Mouse (Mus musculus) limb, embryonic 15.5 days (tissue): ENCODE data around the gene Itgae. TPM values are rescaled to one million over a fixed set of nuclear protein-coding genes. Genes with fewer than 3 reads are reported as not detected.
"Not testable (repeated sequence)": the region's sequence is repeated elsewhere in the genome, so short reads cannot be mapped to it uniquely, and the experiment has no call there.

Experiments
- ATAC-seq: fragments of 200-750 bp; cut with Nextera tagmentation; 2 replicates; pipeline ENCODE4 v1.8.0; 2017; ENCODE audit warnings: low read depth, moderate TSS enrichment; ENCODE audit not compliant: insufficient number of reproducible peaks, low FRiP score, low TSS enrichment
- H3K27ac ChIP-seq: fragments of 300-500 bp; sonication (generic); 2 replicates; pipeline ENCODE4 v1.5.1; 2015; ENCODE audit warnings: moderate library complexity, mild to moderate bottlenecking, inconsistent platforms
- H3K27me3 ChIP-seq: fragments of 300-500 bp; sonication (generic); 2 replicates; pipeline ENCODE4 v1.6.1; 2015; ENCODE audit warnings: inconsistent platforms
- H3K36me3 ChIP-seq: fragments of 300-500 bp; sonication (generic); 2 replicates; pipeline ENCODE4 v1.6.1; 2015; ENCODE audit warnings: inconsistent platforms
- H3K4me1 ChIP-seq: fragments of 300-500 bp; sonication (generic); 2 replicates; pipeline ENCODE4 v1.6.1; 2015; ENCODE audit warnings: inconsistent platforms
- H3K4me2 ChIP-seq: fragments of 300-500 bp; sonication (generic); 2 replicates; pipeline ENCODE4 v1.6.1; 2015; ENCODE audit warnings: mild to moderate bottlenecking, inconsistent platforms
- H3K4me3 ChIP-seq: fragments of 300-500 bp; sonication (generic); 2 replicates; pipeline ENCODE4 v1.5.1; 2015; ENCODE audit warnings: mild to moderate bottlenecking, inconsistent platforms
- H3K9ac ChIP-seq: fragments of 300-500 bp; sonication (generic); 2 replicates; pipeline ENCODE4 v1.6.1; 2015; ENCODE audit warnings: inconsistent platforms
- H3K9me3 ChIP-seq: fragments of 300-500 bp; sonication (generic); 2 replicates; pipeline ENCODE4 v1.6.1; 2016; ENCODE audit warnings: inconsistent platforms
- WGBS: fragments of 180-500 bp; shearing (Covaris S2); methylation state at CpG from one replicate; pipeline ENCODE4 v1.1.7; 2015; 5-methylcytosine and 5-hydroxymethylcytosine counted together
- polyA plus RNA-seq: library from polyadenylated mRNA; unstranded; fragments of >200 nt; fragmentation: Nextera tagmentation; extraction: Ambion mirVana; gene quantifications from 2 replicates; pipeline ENCODE4 v1.2.1, GENCODE M21; 2015

The Itgae gene
- polyA plus RNA-seq, 1 experiment from 2014 or later: 0.20 TPM

GRCm38 (mm10) chr11:73098860-73099259 lies 8.5 kb downstream of the Itgae start:
- Histone ChIP-seq H3K27me3 (no peaks in the 10 kb centered on the region), H3K9me3 (no peaks in the 10 kb centered on the region), H3K36me3 (no peaks in the 10 kb centered on the region), H3K27ac (no peak overlapping the region), H3K9ac (no peak overlapping the region), H3K4me3 (no peak overlapping the region), H3K4me1 (0 out of 2 replicates have a peak, but pooled peaks cover 2% of the 10 kb centered on the region), H3K4me2 (no peak overlapping the region)
- 35% methylated on average over 5 of the region's 5 CpGs for WGBS
- no peak for ATAC-seq

- Histone ChIP-seq H3K9me3 (no peaks in the 10 kb centered on the region), H3K9ac (no peak overlapping the region), H3K27ac (no peak overlapping the region), H3K4me1 (0 out of 2 replicates have a peak, but pooled peaks cover 2% of the 10 kb centered on the region), H3K36me3 (no peaks in the 10 kb centered on the region), H3K4me2 (no peak overlapping the region), H3K4me3 (no peak overlapping the region), H3K27me3 (no peaks in the 10 kb centered on the region)
- no peak for ATAC-seq
- 49% methylated on average over 14 of the region's 14 CpGs for WGBS
Observed at GRCm38 (mm10) chr11:73099976-73100750, 9.8 kb downstream of the Itgae start.

GRCm38 (mm10) chr11:73101308-73101707 lies 10.9 kb downstream of the Itgae start:
- Histone ChIP-seq H3K4me3 (no peak overlapping the region), H3K4me2 (no peak overlapping the region), H3K9ac (no peak overlapping the region), H3K9me3 (no peaks in the 10 kb centered on the region), H3K27ac (no peak overlapping the region), H3K27me3 (no peaks in the 10 kb centered on the region), H3K4me1 (0 out of 2 replicates have a peak, but pooled peaks cover 2% of the 10 kb centered on the region), H3K36me3 (no peaks in the 10 kb centered on the region)
- WGBS: 83% methylated on average over 4 of the region's 4 CpGs
- ATAC-seq: no peak

- Histone ChIP-seq H3K9me3 (no peaks in the 10 kb centered on the region), H3K4me2 (no peak overlapping the region), H3K36me3 (no peaks in the 10 kb centered on the region), H3K9ac (no peak overlapping the region), H3K4me3 (no peak overlapping the region), H3K27me3 (no peaks in the 10 kb centered on the region), H3K27ac (no peak overlapping the region), H3K4me1 (no peaks in the 10 kb centered on the region)
- no peak for ATAC-seq
- WGBS: 53% methylated on average over 3 of the region's 3 CpGs
Observed at GRCm38 (mm10) chr11:73105246-73105645, 14.9 kb downstream of the Itgae start.

GRCm38 (mm10) chr11:73107358-73107757 lies 17.0 kb downstream of the Itgae start:
- H3K9ac ChIP-seq, H3K4me2 ChIP-seq, H3K4me1 ChIP-seq, H3K27me3 ChIP-seq, H3K9me3 ChIP-seq, H3K27ac ChIP-seq, H3K36me3 ChIP-seq, ATAC-seq, H3K4me3 ChIP-seq: not testable (repeated sequence)
- WGBS: 51% methylated on average over 3 of the region's 3 CpGs

GRCm38 (mm10) chr11:73108195-73108897 lies 18.0 kb downstream of the Itgae start:
- no peaks in the 10 kb centered on the region for H3K9me3 ChIP-seq
- no peak overlapping the region for H3K27ac ChIP-seq
- no peak overlapping the region for H3K9ac ChIP-seq
- 58% methylated on average over 5 of the region's 5 CpGs for WGBS
- ATAC-seq: no peak
- no peaks in the 10 kb centered on the region for H3K27me3 ChIP-seq
- no peak overlapping the region for H3K4me2 ChIP-seq
- no peaks in the 10 kb centered on the region for H3K4me1 ChIP-seq
- H3K4me3 ChIP-seq: no peak overlapping the region
- H3K36me3 ChIP-seq: no peaks in the 10 kb centered on the region

GRCm38 (mm10) chr11:73108898-73109625 lies 18.7 kb downstream of the Itgae start:
- no peak overlapping the region for H3K9ac ChIP-seq
- H3K4me2 ChIP-seq: no peak overlapping the region
- H3K36me3 ChIP-seq: no peaks in the 10 kb centered on the region
- WGBS: 70% methylated on average over 14 of the region's 14 CpGs
- H3K27me3 ChIP-seq: no peaks in the 10 kb centered on the region
- no peak overlapping the region for H3K27ac ChIP-seq
- H3K4me3 ChIP-seq: no peak overlapping the region
- no peaks in the 10 kb centered on the region for H3K9me3 ChIP-seq
- no peaks in the 10 kb centered on the region for H3K4me1 ChIP-seq
- no peak for ATAC-seq

GRCm38 (mm10) chr11:73109941-73110340 lies 19.6 kb downstream of the Itgae start:
- no peaks in the 10 kb centered on the region for H3K27me3 ChIP-seq
- H3K4me2 ChIP-seq: no peak overlapping the region
- no peaks in the 10 kb centered on the region for H3K4me1 ChIP-seq
- H3K27ac ChIP-seq: no peak overlapping the region
- no peaks in the 10 kb centered on the region for H3K36me3 ChIP-seq
- no peaks in the 10 kb centered on the region for H3K9me3 ChIP-seq
- H3K4me3 ChIP-seq: no peak overlapping the region
- H3K9ac ChIP-seq: no peak overlapping the region
- no peak for ATAC-seq
- WGBS: 94% methylated on average over 3 of the region's 3 CpGs

- no peak for ATAC-seq
- Histone ChIP-seq H3K36me3 (no peaks in the 10 kb centered on the region), H3K27me3 (no peaks in the 10 kb centered on the region), H3K4me2 (no peak overlapping the region), H3K4me3 (no peak overlapping the region), H3K4me1 (no peaks in the 10 kb centered on the region), H3K9ac (no peak overlapping the region), H3K9me3 (no peaks in the 10 kb centered on the region), H3K27ac (no peak overlapping the region)
- WGBS: 55% methylated on average over 6 of the region's 6 CpGs
Observed at GRCm38 (mm10) chr11:73111414-73111813, 21.0 kb downstream of the Itgae start.

GRCm38 (mm10) chr11:73126495-73126894 lies 36.1 kb downstream of the Itgae start:
- WGBS: 95% methylated on average over 6 of the region's 6 CpGs
- no peaks in the 10 kb centered on the region for H3K27me3 ChIP-seq
- no peak overlapping the region for H3K4me2 ChIP-seq
- H3K9ac ChIP-seq: no peak overlapping the region
- H3K9me3 ChIP-seq: no peaks in the 10 kb centered on the region
- 0 out of 2 replicates have a peak, but pooled peaks cover 6% of the 10 kb centered on the region for H3K36me3 ChIP-seq
- H3K27ac ChIP-seq: no peak overlapping the region
- no peak overlapping the region for H3K4me3 ChIP-seq
- H3K4me1 ChIP-seq: no peaks in the 10 kb centered on the region
- ATAC-seq: no peak

- Histone ChIP-seq H3K27me3 (no peaks in the 10 kb centered on the region), H3K9ac (no peak overlapping the region), H3K9me3 (no peaks in the 10 kb centered on the region), H3K4me2 (no peak overlapping the region), H3K4me3 (no peak overlapping the region), H3K4me1 (peaks cover 13% of the 10 kb centered on the region), H3K27ac (no peak overlapping the region), H3K36me3 (0 out of 2 replicates have a peak, but pooled peaks cover 13% of the 10 kb centered on the region)
- WGBS: 68% methylated on average over 7 of the region's 7 CpGs
- ATAC-seq: no peak
Observed at GRCm38 (mm10) chr11:73131020-73131419, 40.6 kb downstream of the Itgae start.

GRCm38 (mm10) chr11:73132999-73133398 lies 42.6 kb downstream of the Itgae start:
- H3K9ac ChIP-seq: no peak overlapping the region
- H3K27ac ChIP-seq: no peak overlapping the region
- no peaks in the 10 kb centered on the region for H3K9me3 ChIP-seq
- H3K36me3 ChIP-seq: 0 out of 2 replicates have a peak, but pooled peaks cover 13% of the 10 kb centered on the region
- no peak overlapping the region for H3K4me3 ChIP-seq
- WGBS: 91% methylated on average over 6 of the region's 6 CpGs
- H3K27me3 ChIP-seq: no peaks in the 10 kb centered on the region
- ATAC-seq: no peak
- peaks cover 31% of the 10 kb centered on the region for H3K4me1 ChIP-seq
- no peak overlapping the region for H3K4me2 ChIP-seq
